Mouse (Mus musculus) MEL (cell line): ENCODE measurements around the gene Celsr1. TPM values are rescaled to one million over a fixed set of nuclear protein-coding genes. Genes with fewer than 3 reads are reported as not detected.

ENCODE experiments used
- DNase-seq: peaks from one replicate; pipeline ENCODE4 v3.0.0; 2011; ENCODE audit warnings: low read depth, low spot score
- H3K27ac ChIP-seq: 2 replicates; pipeline ENCODE4 v1.5.1; 2012; ENCODE audit warnings: low read depth, mild to moderate bottlenecking, control low read depth, low read length, moderate library complexity; ENCODE audit not compliant: control insufficient read depth
- H3K27me3 ChIP-seq, 2 experiments: fragments of 150-350 bp in 1 of 2; sonication (generic) in 1 of 2; 2 replicates each; pipeline ENCODE4 v1.6.1; 2012; ENCODE audit warnings: low read length in 2 of 2, mild to moderate bottlenecking in 2 of 2, improper control_type of control experiment in 1 of 2, moderate library complexity in 1 of 2; ENCODE audit not compliant: insufficient read depth in 2 of 2, control insufficient read depth in 1 of 2
- H3K36me3 ChIP-seq, 2 experiments: 2 replicates each; pipeline ENCODE4 v1.6.1; 2012 to 2014; ENCODE audit warnings: low read length in 2 of 2, improper control_type of control experiment in 1 of 2, inconsistent platforms in 1 of 2, mild to moderate bottlenecking in 1 of 2; ENCODE audit not compliant: insufficient read depth in 2 of 2, control insufficient read depth in 1 of 2
- H3K4me1 ChIP-seq, 2 experiments: fragments of 150-350 bp in 1 of 2; sonication (generic) in 1 of 2; 2 replicates each; pipeline ENCODE4 v1.6.1; 2012; ENCODE audit warnings: low read length in 2 of 2, improper control_type of control experiment in 1 of 2, mild to moderate bottlenecking in 1 of 2; ENCODE audit not compliant: insufficient read depth in 2 of 2, control insufficient read depth in 1 of 2
- H3K4me3 ChIP-seq, 2 experiments: fragments of 150-350 bp in 1 of 2; sonication (generic) in 1 of 2; 2 replicates each; pipeline ENCODE4 v1.5.1; 2012; ENCODE audit warnings: low read depth in 2 of 2, low read length in 2 of 2, mild to moderate bottlenecking in 2 of 2, moderate library complexity in 2 of 2, control low read depth in 1 of 2, improper control_type of control experiment in 1 of 2; ENCODE audit not compliant: control insufficient read depth in 1 of 2, insufficient read depth in 1 of 2
- H3K79me2 ChIP-seq: 2 replicates; pipeline ENCODE4 v1.6.1; 2012; ENCODE audit warnings: mild to moderate bottlenecking, low read length, moderate library complexity; ENCODE audit not compliant: control insufficient read depth, poor library complexity, insufficient read depth
- H3K9ac ChIP-seq: 2 replicates; pipeline ENCODE4 v1.6.1; 2012; ENCODE audit warnings: low read depth, mild to moderate bottlenecking, control low read depth, low read length, moderate library complexity; ENCODE audit not compliant: control insufficient read depth, poor library complexity, severe bottlenecking
- H3K9me3 ChIP-seq: fragments of 150-350 bp; sonication (generic); replicated peaks from 2 replicates; pipeline ENCODE4 v1.6.1; 2012; ENCODE audit warnings: mild to moderate bottlenecking, low read length, improper control_type of control experiment, moderate library complexity; ENCODE audit not compliant: insufficient read depth
- CHD1 ChIP-seq: IDR thresholded peaks from 2 replicates; pipeline ENCODE4 v1.6.1; 2012; ENCODE audit warnings: low read depth, mild to moderate bottlenecking, inconsistent platforms, low read length, improper control_type of control experiment
- CTCF ChIP-seq, 3 experiments: IDR thresholded peaks in 2 of 3; conservative IDR thresholded peaks in 1 of 3; 2 replicates each; pipeline ENCODE4 v1.5.1; 2011 to 2012; ENCODE audit warnings: low read length in 3 of 3, low read depth in 2 of 3, mild to moderate bottlenecking in 2 of 3, improper control_type of control experiment in 1 of 3, inconsistent platforms in 1 of 3, mixed read lengths in 1 of 3, moderate library complexity in 1 of 3; ENCODE audit not compliant: control insufficient read depth in 1 of 3, insufficient read depth in 1 of 3, poor library complexity in 1 of 3, severe bottlenecking in 1 of 3
- EP300 ChIP-seq, 2 experiments: IDR thresholded peaks; 2 replicates each; pipeline ENCODE4 v1.6.1; 2011; ENCODE audit warnings: improper control_type of control experiment in 2 of 2, low read length in 2 of 2, low read depth in 1 of 2, mild to moderate bottlenecking in 1 of 2
- ETS1 ChIP-seq: IDR thresholded peaks from 2 replicates; pipeline ENCODE4 v1.6.1; 2012; ENCODE audit warnings: low read depth, mild to moderate bottlenecking, inconsistent platforms, low read length, improper control_type of control experiment, moderate library complexity
- GABPA ChIP-seq: IDR thresholded peaks from 2 replicates; pipeline ENCODE4 v1.6.1; 2012; ENCODE audit warnings: low read depth, mild to moderate bottlenecking, inconsistent platforms, low read length, improper control_type of control experiment, moderate library complexity
- GATA1 ChIP-seq: IDR thresholded peaks from 2 replicates; pipeline ENCODE4 v1.6.1; 2011; ENCODE audit warnings: low read depth, low read length, improper control_type of control experiment
- HCFC1 ChIP-seq: IDR thresholded peaks from 2 replicates; pipeline ENCODE4 v1.6.1; 2012; ENCODE audit warnings: low read depth, mild to moderate bottlenecking, inconsistent platforms, low read length, improper control_type of control experiment, moderate library complexity
- JUND ChIP-seq: IDR thresholded peaks from 2 replicates; pipeline ENCODE4 v1.6.1; 2011; ENCODE audit warnings: low read depth, mild to moderate bottlenecking, improper control_type of control experiment, low read length
- KAT2A ChIP-seq: conservative IDR thresholded peaks from 2 replicates; pipeline ENCODE4 v1.6.1; 2012; ENCODE audit warnings: low read depth, low read length, improper control_type of control experiment, inconsistent platforms
- MXI1 ChIP-seq: IDR thresholded peaks from 2 replicates; pipeline ENCODE4 v1.6.1; 2011; ENCODE audit warnings: mild to moderate bottlenecking, low read depth, low read length, improper control_type of control experiment
- MYC ChIP-seq: IDR thresholded peaks from 2 replicates; pipeline ENCODE4 v1.6.1; 2011; ENCODE audit warnings: low read depth, mild to moderate bottlenecking, low read length, improper control_type of control experiment, moderate library complexity
- POLR2A ChIP-seq, 2 experiments: IDR thresholded peaks; 2 replicates each; pipeline ENCODE4 v1.6.1; 2011 to 2012; ENCODE audit warnings: low read length in 2 of 2, mild to moderate bottlenecking in 2 of 2, control low read depth in 1 of 2, improper control_type of control experiment in 1 of 2, low read depth in 1 of 2, moderate library complexity in 1 of 2; ENCODE audit not compliant: control insufficient read depth in 1 of 2, insufficient read depth in 1 of 2, poor library complexity in 1 of 2
- POLR2AphosphoS2 ChIP-seq: IDR thresholded peaks from 2 replicates; pipeline ENCODE4 v1.6.1; 2011; ENCODE audit warnings: low read length, improper control_type of control experiment
- RCOR1 ChIP-seq: IDR thresholded peaks from 2 replicates; pipeline ENCODE4 v1.6.1; 2012; ENCODE audit warnings: low read depth, mild to moderate bottlenecking, inconsistent platforms, low read length, improper control_type of control experiment
- SIN3A ChIP-seq: IDR thresholded peaks from 2 replicates; pipeline ENCODE4 v1.6.1; 2012; ENCODE audit warnings: low read length, improper control_type of control experiment, inconsistent platforms
- TBP ChIP-seq: IDR thresholded peaks from 2 replicates; pipeline ENCODE4 v1.8.0; 2011; ENCODE audit warnings: low read depth, low read length, improper control_type of control experiment
- UBTF ChIP-seq: IDR thresholded peaks from 2 replicates; pipeline ENCODE4 v1.6.1; 2012; ENCODE audit warnings: low read depth, mild to moderate bottlenecking, inconsistent platforms, low read length, improper control_type of control experiment, moderate library complexity, borderline replicate concordance; ENCODE audit not compliant: insufficient read depth
- USF2 ChIP-seq, 2 experiments: IDR thresholded peaks; 2 replicates each; pipeline ENCODE4 v1.6.1; 2011 to 2012; ENCODE audit warnings: improper control_type of control experiment in 2 of 2, low read length in 2 of 2, borderline replicate concordance in 1 of 2, inconsistent platforms in 1 of 2, low read depth in 1 of 2, mild to moderate bottlenecking in 1 of 2; ENCODE audit not compliant: insufficient read depth in 1 of 2
- ZMIZ1 ChIP-seq: IDR thresholded peaks from 2 replicates; pipeline ENCODE4 v1.6.1; 2012; ENCODE audit warnings: low read depth, mild to moderate bottlenecking, inconsistent platforms, low read length, improper control_type of control experiment, moderate library complexity
- polyA plus RNA-seq, 2 experiments: library from polyadenylated mRNA; stranded (reverse) in 1 of 2; unstranded in 1 of 2; fragments of >175 nt in 1 of 2; fragments of >200 nt in 1 of 2; gene quantifications; 2 replicates each; pipeline versions ENCODE4 v1.2.1 to v1.2.4; 2012; ENCODE audit warnings: low replicate concordance in 2 of 2, low read depth in 1 of 2; ENCODE audit not compliant: insufficient read length in 2 of 2, insufficient read depth in 1 of 2, missing spikeins in 1 of 2
- total RNA-seq: library from RNA; depleted of rRNA; stranded (reverse); fragments of 300-350 nt; gene quantifications from 2 replicates; pipeline ENCODE4 v1.2.3, GENCODE M21; 2012

Gene Celsr1
- total and polyA plus RNA-seq, 3 experiments, result 0.12 to 0.42 TPM; not detected in 1

- Histone ChIP-seq H3K27me3 (no peaks in the 10 kb centered on the region), H3K9me3 (no peaks in the 10 kb centered on the region), H3K4me3 (no peak overlapping the region), H3K9ac (no peak overlapping the region), H3K79me2 (no peaks in the 10 kb centered on the region), H3K36me3 (peaks cover 0 to 10% of the 10 kb centered on the region in 2 experiments; a peak in 2 of 4 replicates), H3K27ac (no peak overlapping the region), H3K4me1 (peaks cover 12 to 32% of the 10 kb centered on the region in 2 experiments)
- no peak for TF ChIP-seq POLR2A (IDR thresholded peaks at IDR 0.05; ENCODE audit: control insufficient read depth in 1 of 2, insufficient read depth in 1 of 2, low read depth in 1 of 2, low read length in 2 of 2, poor library complexity in 1 of 2)
- TF ChIP-seq POLR2AphosphoS2, result no peak
- TF ChIP-seq EP300 (IDR thresholded peaks at IDR 0.05; ENCODE audit: low read depth in 1 of 2, low read length in 2 of 2), result no peak
- no peak for DNase-seq
These were observed 67.5 kb downstream of the Celsr1 start for GRCm38 (mm10) chr15:85966032-85966431.

- Histone ChIP-seq H3K4me3 (no peak overlapping the region), H3K79me2 (no peaks in the 10 kb centered on the region), H3K9ac (no peak overlapping the region), H3K36me3 (peaks cover 0 to 4% of the 10 kb centered on the region in 2 experiments; a peak in 1 of 4 replicates), H3K9me3 (no peaks in the 10 kb centered on the region)
- DNase-seq, result peak; percentile 72
- TF ChIP-seq GATA1, result no peak
- no peak for TF ChIP-seq ETS1
- no peak for TF ChIP-seq RCOR1
- no peak for TF ChIP-seq USF2 (IDR thresholded peaks at IDR 0.05; ENCODE audit: borderline replicate concordance in 1 of 2, insufficient read depth in 1 of 2, low read depth in 1 of 2, low read length in 2 of 2)
- no peak for TF ChIP-seq JUND
- no peak for TF ChIP-seq KAT2A
- TF ChIP-seq SIN3A, result 0 out of 2 replicates have a peak, but pooled peaks have one; percentile 15
- TF ChIP-seq EP300 (IDR thresholded peaks at IDR 0.05; ENCODE audit: low read depth in 1 of 2, low read length in 2 of 2), result peak in 1 of 2 experiments; percentile 22; a peak in 1 of 4 replicates
- peak; percentile 55; the same call in 1 of the 2 replicates for TF ChIP-seq TBP
- TF ChIP-seq HCFC1, result no peak
- TF ChIP-seq CTCF (IDR thresholded peaks at IDR 0.05 in 2 of 3, conservative IDR thresholded peaks at IDR 0.05 in 1 of 3; ENCODE audit: control insufficient read depth in 1 of 3, insufficient read depth in 1 of 3, low read depth in 2 of 3, low read length in 3 of 3, poor library complexity in 1 of 3, severe bottlenecking in 1 of 3), result no peak
- no peak for TF ChIP-seq UBTF
- TF ChIP-seq MXI1, result no peak
- TF ChIP-seq POLR2AphosphoS2, result no peak
- no peak for TF ChIP-seq GABPA
- TF ChIP-seq ZMIZ1, result no peak
- TF ChIP-seq MYC, result no peak
- TF ChIP-seq CHD1, result no peak
- TF ChIP-seq, all 39 proteins: peak for 3
- peaks cover 2 to 19% of the 10 kb centered on the region in 2 experiments; a peak in 3 of 4 replicates for H3K4me1 ChIP-seq
- H3K27ac ChIP-seq, result no peak overlapping the region
- no peaks in the 10 kb centered on the region for H3K27me3 ChIP-seq
These were observed 70.2 kb downstream of the Celsr1 start for GRCm38 (mm10) chr15:85963279-85963840.
